Mouse (Mus musculus) liver, embryonic 12.5 days (tissue): ENCODE data around the gene Syf2. TPM values are rescaled to one million over a fixed set of nuclear protein-coding genes. Genes with fewer than 3 reads are reported as not detected.

Experiments used
- ATAC-seq: fragments of 200-750 bp; cut with Nextera tagmentation; 2 replicates; pipeline ENCODE4 v1.8.0; 2017; ENCODE audit warnings: moderate number of reproducible peaks, mild to moderate bottlenecking, moderate library complexity
- H3K27ac ChIP-seq: fragments of 300-500 bp; sonication (generic); 2 replicates; pipeline ENCODE4 v1.5.1; 2016; ENCODE audit warnings: mild to moderate bottlenecking
- H3K27me3 ChIP-seq: fragments of 300-500 bp; sonication (generic); replicated peaks from 2 replicates; pipeline ENCODE4 v1.6.1; 2016; ENCODE audit warnings: mild to moderate bottlenecking, moderate library complexity
- H3K36me3 ChIP-seq: fragments of 300-500 bp; sonication (generic); 2 replicates; pipeline ENCODE4 v1.6.1; 2016; ENCODE audit warnings: mild to moderate bottlenecking, moderate library complexity
- H3K4me1 ChIP-seq: fragments of 300-500 bp; sonication (generic); 2 replicates; pipeline ENCODE4 v1.6.1; 2016
- H3K4me2 ChIP-seq: fragments of 300-500 bp; sonication (generic); 2 replicates; pipeline ENCODE4 v1.6.1; 2016; ENCODE audit warnings: mild to moderate bottlenecking, moderate library complexity
- H3K4me3 ChIP-seq: fragments of 300-500 bp; sonication (generic); 2 replicates; pipeline ENCODE4 v1.5.1; 2016; ENCODE audit warnings: mild to moderate bottlenecking, moderate library complexity
- H3K9ac ChIP-seq: fragments of 300-500 bp; sonication (generic); 2 replicates; pipeline ENCODE4 v1.6.1; 2016; ENCODE audit warnings: mild to moderate bottlenecking, moderate library complexity
- H3K9me3 ChIP-seq: fragments of 300-500 bp; sonication (generic); replicated peaks from 2 replicates; pipeline ENCODE4 v1.6.1; 2016; ENCODE audit warnings: mild to moderate bottlenecking, moderate library complexity
- WGBS: fragments of 180-500 bp; shearing (Covaris S2); methylation state at CpG from one replicate; pipeline ENCODE4 v1.1.7; 2016; ENCODE audit not compliant: insufficient replicate concordance; 5-methylcytosine and 5-hydroxymethylcytosine counted together
- polyA plus RNA-seq: library from polyadenylated mRNA; unstranded; fragments of >200 nt; fragmentation: Nextera tagmentation; extraction: Ambion mirVana; gene quantifications from 2 replicates; pipeline ENCODE4 v1.2.1, GENCODE M21; 2016

Syf2 gene
- polyA plus RNA-seq, 1 experiment from 2014 or later: 70.8 TPM

DNA sequence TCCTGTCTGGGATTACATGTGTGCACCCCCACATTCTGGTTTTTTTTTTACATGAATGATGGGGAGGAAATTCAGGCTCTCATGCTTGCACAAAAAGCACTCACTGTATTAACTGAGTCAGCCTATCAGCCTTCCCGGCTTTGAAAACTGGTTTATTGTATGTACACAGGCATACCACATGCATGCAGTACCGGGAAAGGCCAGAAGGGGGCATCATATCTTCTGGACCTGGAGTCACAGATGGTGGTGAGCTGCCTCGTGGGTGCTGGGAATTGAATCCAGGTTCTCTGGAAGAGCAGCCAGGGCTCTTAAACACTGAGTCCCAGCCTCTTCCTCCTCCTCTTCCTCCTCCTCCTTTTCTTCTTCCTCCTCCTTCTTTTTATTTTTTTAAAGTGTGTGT lies 53.9 kb downstream of the Syf2 start:
- Histone ChIP-seq H3K9me3 (0 out of 2 replicates have a peak, but pooled peaks cover 3% of the 10 kb centered on the region), H3K36me3 (no peaks in the 10 kb centered on the region), H3K4me1 (peaks cover 49% of the 10 kb centered on the region), H3K27ac (peak overlapping the region; percentile 96), H3K4me3 (no peak overlapping the region), H3K9ac (no peak overlapping the region), H3K27me3 (peaks cover 15% of the 10 kb centered on the region), H3K4me2 (no peak overlapping the region)
- 57% methylated on average over 3 of the region's 3 CpGs for WGBS
- ATAC-seq: no peak

- peaks cover 15% of the 10 kb centered on the region for H3K27me3 ChIP-seq
- no peak for ATAC-seq
- 83% methylated on average over 11 of the region's 11 CpGs for WGBS
- no peak overlapping the region for H3K4me2 ChIP-seq
- H3K9me3 ChIP-seq: 0 out of 2 replicates have a peak, but pooled peaks cover 3% of the 10 kb centered on the region
- peaks cover 40% of the 10 kb centered on the region for H3K4me1 ChIP-seq
- H3K4me3 ChIP-seq: no peak overlapping the region
- H3K36me3 ChIP-seq: no peaks in the 10 kb centered on the region
- peak overlapping the region; percentile 46; the same call in 1 of the 2 replicates for H3K27ac ChIP-seq
- H3K9ac ChIP-seq: no peak overlapping the region
These were observed 55.1 kb downstream of the Syf2 start for GRCm38 (mm10) chr4:134985626-134986335.

DNA sequence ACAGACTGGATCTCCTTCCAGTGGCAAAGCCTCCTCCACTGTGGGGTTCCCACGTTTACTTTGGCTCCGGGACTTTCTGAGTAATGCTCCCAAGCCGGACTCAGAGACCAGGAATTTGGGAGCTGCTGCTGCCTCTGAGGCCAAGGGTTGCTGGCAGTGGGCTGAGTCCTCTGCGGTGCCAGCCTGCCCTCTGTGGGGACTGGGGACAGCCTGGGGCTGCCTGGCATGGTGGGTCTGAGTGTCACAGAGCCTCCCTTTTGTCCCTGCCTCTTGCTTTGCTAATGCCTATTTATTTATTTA lies 55.6 kb downstream of the Syf2 start:
- Histone ChIP-seq H3K27ac (no peak overlapping the region), H3K9ac (no peak overlapping the region), H3K9me3 (0 out of 2 replicates have a peak, but pooled peaks cover 3% of the 10 kb centered on the region), H3K27me3 (peaks cover 20% of the 10 kb centered on the region), H3K4me1 (peaks cover 35% of the 10 kb centered on the region), H3K4me2 (no peak overlapping the region), H3K36me3 (no peaks in the 10 kb centered on the region), H3K4me3 (no peak overlapping the region)
- ATAC-seq: no peak
- WGBS: 59% methylated on average over 4 of the region's 4 CpGs

DNA sequence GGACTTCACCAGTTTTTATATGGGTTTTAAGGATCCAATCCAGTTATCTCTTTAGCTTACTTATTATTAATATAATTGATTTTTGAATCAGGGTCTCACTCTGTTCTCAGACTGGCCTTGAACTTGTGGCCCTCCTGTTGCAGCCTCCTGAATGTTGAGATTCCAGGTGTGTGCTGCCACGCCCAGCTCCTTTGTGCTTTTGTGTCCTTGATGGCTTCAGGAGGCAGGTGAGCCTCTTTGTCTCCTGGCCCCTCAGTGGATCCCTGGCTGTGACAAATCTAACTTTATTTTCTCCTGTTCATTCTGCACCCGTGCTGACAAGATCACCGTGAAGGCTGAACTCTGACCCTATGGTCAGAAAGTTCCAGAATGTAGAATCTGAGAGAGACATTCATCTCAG lies 56.3 kb downstream of the Syf2 start:
- Histone ChIP-seq H3K9ac (no peak overlapping the region), H3K4me1 (peaks cover 29% of the 10 kb centered on the region), H3K4me2 (no peak overlapping the region), H3K27ac (no peak overlapping the region), H3K4me3 (no peak overlapping the region), H3K9me3 (0 out of 2 replicates have a peak, but pooled peaks cover 3% of the 10 kb centered on the region), H3K27me3 (peaks cover 27% of the 10 kb centered on the region), H3K36me3 (no peaks in the 10 kb centered on the region)
- no peak for ATAC-seq
- 81% methylated on average over 3 of the region's 3 CpGs for WGBS

Other genes starting within 250 kb of the Syf2 start
- gene Man1c1, start 226.6 kb upstream of the Syf2 start, polyA plus RNA-seq: 3.2 and 3.5 TPM in 2 replicates
- gene Ldlrap1, start 162.9 kb upstream of the Syf2 start, polyA plus RNA-seq: 26.4 and 28.2 TPM in 2 replicates
- gene Maco1, start 77.6 kb upstream of the Syf2 start, polyA plus RNA-seq: 27.2 and 29.8 TPM in 2 replicates
- 477 and 480 TPM in 2 replicates for gene Rhd, start 66.4 kb upstream of the Syf2 start, polyA plus RNA-seq
- 94.2 and 94.9 TPM in 2 replicates for gene Tmem50a, start 15.9 kb upstream of the Syf2 start, polyA plus RNA-seq
- 310 and 322 TPM in 2 replicates for gene Rsrp1, start 7.3 kb upstream of the Syf2 start, polyA plus RNA-seq
- 0.51 and 0.54 TPM in 2 replicates for gene Runx3, start 189.8 kb downstream of the Syf2 start, polyA plus RNA-seq